Mouse (Mus musculus): ENCODE data around the gene Ndufaf8. TPM values are rescaled to one million over a fixed set of nuclear protein-coding genes. Genes with fewer than 3 reads are reported as not detected.

Ndufaf8 gene
- total RNA-seq, 4 experiments from 2014 or later: 34.0 to 46.3 (median 41.0) TPM

- peak; percentile 15 to 44 for DNase-seq (ENCODE audit: low spot score in 2 of 2)
These were observed 12.7 kb upstream of the Ndufaf8 start for GRCm38 (mm10) chr11:120085891-120086627.

- DNase-seq (ENCODE audit: low spot score in 2 of 2): peak; percentile 96 to 97
These were observed 12.0 kb upstream of the Ndufaf8 start, which contains the start of gene Cep131 for GRCm38 (mm10) chr11:120086702-120087152. Gene Cep131, minus strand, starts transcription at chr11:120086827.

- no peak for DNase-seq (ENCODE audit: low spot score in 2 of 2)
These were observed 8.1 kb upstream of the Ndufaf8 start for GRCm38 (mm10) chr11:120090661-120091060.

- no peak for DNase-seq (ENCODE audit: low spot score in 2 of 2)
These were observed 5.7 kb upstream of the Ndufaf8 start for GRCm38 (mm10) chr11:120092817-120093591.

GRCm38 (mm10) chr11:120101036-120101435, 2.3 kb downstream of the Ndufaf8 start:
- DNase-seq (ENCODE audit: low spot score in 2 of 2): peak; percentile 29 to 51

- DNase-seq (ENCODE audit: low spot score in 2 of 2): no peak
These were observed 4.8 kb downstream of the Ndufaf8 start for GRCm38 (mm10) chr11:120103431-120103997.

GRCm38 (mm10) chr11:120107026-120107425, 8.3 kb downstream of the Ndufaf8 start:
- DNase-seq (ENCODE audit: low spot score in 2 of 2): no peak

GRCm38 (mm10) chr11:120107796-120108195, 9.1 kb downstream of the Ndufaf8 start:
- no peak for DNase-seq (ENCODE audit: low spot score in 2 of 2)

- no peak for DNase-seq (ENCODE audit: low spot score in 2 of 2)
These were observed 11.0 kb downstream of the Ndufaf8 start for GRCm38 (mm10) chr11:120109558-120110210.

GRCm38 (mm10) chr11:120110554-120110953, 11.8 kb downstream of the Ndufaf8 start:
- DNase-seq (ENCODE audit: low spot score in 2 of 2): no peak

GRCm38 (mm10) chr11:120111033-120111432, 12.3 kb downstream of the Ndufaf8 start:
- no peak for DNase-seq (ENCODE audit: low spot score in 2 of 2)

GRCm38 (mm10) chr11:120112136-120112535, 13.4 kb downstream of the Ndufaf8 start:
- no peak for DNase-seq (ENCODE audit: low spot score in 2 of 2)

- DNase-seq (ENCODE audit: low spot score in 2 of 2): no peak
These were observed 15.9 kb downstream of the Ndufaf8 start for GRCm38 (mm10) chr11:120114488-120115215.

- DNase-seq (ENCODE audit: low spot score in 2 of 2): no peak
These were observed 18.9 kb downstream of the Ndufaf8 start for GRCm38 (mm10) chr11:120117626-120118025.

GRCm38 (mm10) chr11:120119108-120119507, 20.4 kb downstream of the Ndufaf8 start:
- DNase-seq (ENCODE audit: low spot score in 2 of 2): no peak

GRCm38 (mm10) chr11:120119936-120120541, 21.3 kb downstream of the Ndufaf8 start:
- DNase-seq (ENCODE audit: low spot score in 2 of 2): no peak

- no peak for DNase-seq (ENCODE audit: low spot score in 2 of 2)
These were observed 22.1 kb downstream of the Ndufaf8 start for GRCm38 (mm10) chr11:120120642-120121420.

GRCm38 (mm10) chr11:120122126-120122525, 23.4 kb downstream of the Ndufaf8 start:
- no peak for DNase-seq (ENCODE audit: low spot score in 2 of 2)

GRCm38 (mm10) chr11:120126845-120127244, 28.1 kb downstream of the Ndufaf8 start:
- no peak for DNase-seq (ENCODE audit: low spot score in 2 of 2)

- DNase-seq (ENCODE audit: low spot score in 2 of 2): no peak
These were observed 30.6 kb downstream of the Ndufaf8 start for GRCm38 (mm10) chr11:120129281-120129680.
